ENCODE assay signal across 20 mouse cellular contexts in the genomic region with DNA sequence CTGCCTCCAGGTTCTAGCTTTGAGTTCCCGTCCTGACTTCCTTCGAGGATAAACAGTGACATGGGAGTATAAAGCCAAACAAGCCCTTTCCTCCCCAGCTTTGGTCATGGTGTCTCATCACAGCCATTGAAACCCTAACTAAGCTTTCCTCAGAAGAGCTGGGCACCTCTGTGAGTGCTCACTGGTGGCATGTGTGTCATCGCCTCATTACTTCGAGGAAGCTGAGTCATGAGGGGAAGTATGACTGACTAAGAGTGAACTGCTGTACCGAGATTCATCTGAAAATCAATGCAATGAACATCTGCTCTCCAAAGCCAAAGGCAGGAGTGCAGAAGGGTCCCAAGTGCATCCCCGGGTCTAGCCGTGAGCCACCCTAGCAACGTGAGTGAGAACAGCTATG. TPM values are rescaled to one million over a fixed set of nuclear protein-coding genes. Genes with fewer than 3 reads are reported as not detected.
"Had no signal": no experiment of that assay in that cellular context is flagged by ENCODE, and none has a peak within 500 bp of the region (broad histone marks: within the 10 kb centered on the region; RNA-seq: fewer than 3 reads in every experiment).

No protein-coding gene starts in this region.

- H3K4me2 ChIP-seq: lung, embryonic 14.5 days; midbrain, embryonic 12.5 days; neural tube, embryonic 13.5 days; neural tube, embryonic 15.5 days; stomach, embryonic 15.5 days had no signal

- H3K36me3 ChIP-seq: midbrain, embryonic 10.5 days; midbrain, embryonic 12.5 days; neural tube, embryonic 13.5 days; neural tube, embryonic 15.5 days; stomach, embryonic 15.5 days had no signal

- DNase-seq: lung, adult 18-20 months; lung, embryonic 14.5 days; lung, postnatal 10 days; lung, postnatal 4 days; midbrain, embryonic 14.5 days; right cerebral cortex, postnatal 25 days; thymus, adult 2 months; thymus, postnatal 25 days; thymus, postnatal 4 days had no signal

- H3K4me3 ChIP-seq: midbrain, embryonic 10.5 days; midbrain, embryonic 12.5 days; myocyte; neural tube, embryonic 13.5 days; neural tube, embryonic 15.5 days; stomach, embryonic 15.5 days had no signal

- H3K9ac ChIP-seq: lung, embryonic 14.5 days; midbrain, embryonic 12.5 days; neural tube, embryonic 13.5 days; neural tube, embryonic 15.5 days; stomach, embryonic 15.5 days had no signal

- H3K27me3 ChIP-seq: midbrain, embryonic 12.5 days; neural tube, embryonic 13.5 days; neural tube, embryonic 15.5 days; stomach, embryonic 15.5 days had no signal

- H3K9me3 ChIP-seq: midbrain, embryonic 10.5 days; midbrain, embryonic 12.5 days; neural tube, embryonic 15.5 days; stomach, embryonic 15.5 days had no signal

- H3K4me1 ChIP-seq: midbrain, embryonic 10.5 days; midbrain, embryonic 12.5 days; neural tube, embryonic 13.5 days; neural tube, embryonic 15.5 days; stomach, embryonic 15.5 days had no signal

- ATAC-seq: midbrain, embryonic 16.5 days had no signal

- H3K27ac ChIP-seq: midbrain, embryonic 10.5 days; midbrain, embryonic 12.5 days; neural tube, embryonic 13.5 days; neural tube, embryonic 15.5 days; stomach, embryonic 15.5 days; stomach, postnatal 0 days had no signal

RNA-seq across cellular contexts. Expression of gene Shc3, which starts 29.4 kb away (rescaled TPM):
- total RNA-seq: megakaryocyte, adult 5-6 weeks; megakaryocyte-erythroid progenitor cell, adult 5-6 weeks had no signal
- polyA plus RNA-seq: lung, embryonic 14.5 days; lung, embryonic 16.5 days had no signal
